In the genomic region with DNA sequence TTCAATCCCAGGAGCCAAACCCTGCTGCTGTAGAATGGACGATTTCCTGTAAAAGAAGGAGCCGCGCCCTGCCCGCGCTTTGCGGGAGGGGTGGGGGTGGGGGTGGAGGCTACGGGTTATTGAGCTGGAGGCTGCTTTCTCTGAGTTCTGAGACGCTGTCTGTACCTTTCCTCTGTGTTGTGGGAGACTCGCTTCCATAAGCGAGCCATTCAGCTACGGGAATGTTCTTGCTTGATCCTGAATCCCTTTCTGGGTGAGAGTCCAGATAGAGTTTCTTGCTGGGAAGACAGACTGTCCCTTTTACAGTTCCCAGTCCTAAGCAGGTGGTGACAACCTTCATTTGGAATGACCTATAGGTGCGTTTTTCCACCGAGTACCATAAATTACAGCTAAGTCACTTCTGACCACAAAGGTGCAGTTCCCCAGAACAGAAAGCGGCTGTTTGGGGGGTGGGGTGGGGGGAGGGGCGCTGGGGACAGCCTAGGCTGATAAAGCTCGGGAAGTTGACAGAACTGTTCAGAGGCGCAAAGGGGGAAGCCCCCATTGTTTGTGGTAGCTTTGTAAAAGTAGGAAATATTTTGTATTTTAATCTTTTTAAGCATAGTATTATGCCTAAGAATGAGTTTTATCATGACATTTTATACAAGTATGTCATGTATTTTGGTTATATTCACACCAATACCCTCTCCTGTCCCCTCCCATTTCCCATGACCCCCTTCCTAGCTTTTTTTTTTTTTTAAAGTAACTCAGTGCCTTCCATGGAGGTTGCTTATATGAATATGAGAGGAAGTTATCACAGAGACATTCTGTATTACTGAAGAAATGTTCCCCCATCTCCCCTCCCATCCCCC, we compare ENCODE assay signal across 8 mouse cellular contexts. TPM values are rescaled to one million over a fixed set of nuclear protein-coding genes. Genes with fewer than 3 reads are reported as not detected.
DNase-seq lines count a peak whose midpoint lies in the region; ATAC-seq and TF ChIP-seq lines count a peak whose summit lies in the region.

No protein-coding gene starts in this region.

- H3K4me1 ChIP-seq in lung, adult 2 months (ENCODE audit: control insufficient read depth, insufficient read depth, low read length): peaks cover 19% of the 10 kb centered on the region
- peaks cover 12% of the 10 kb centered on the region; the same call in 1 of the 2 replicates for H3K4me1 ChIP-seq in embryonic facial prominence, embryonic 14.5 days (ENCODE audit: control insufficient read depth, insufficient read depth, low read length)
- H3K4me1 ChIP-seq in hindbrain, embryonic 16.5 days (ENCODE audit: control insufficient read depth, insufficient read depth, low read depth, low read length): peaks cover 8% of the 10 kb centered on the region; the same call in 1 of the 2 replicates
- H3K4me1 ChIP-seq in lung, embryonic 15.5 days: peaks cover 31% of the 10 kb centered on the region
- H3K4me1 ChIP-seq in small intestine, adult 2 months (ENCODE audit: control insufficient read depth, insufficient read depth, insufficient read length, low read length): peaks cover 20% of the 10 kb centered on the region

- peak overlapping the region; percentile 57; the same call in 1 of the 2 replicates for H3K27ac ChIP-seq in embryonic facial prominence, embryonic 14.5 days (replicated peaks; ENCODE audit: low read depth, low read length)
- no peak overlapping the region for H3K27ac ChIP-seq in hindbrain, embryonic 16.5 days (ENCODE audit: low read depth, low read length)
- peak overlapping the region; percentile 95 for H3K27ac ChIP-seq in lung, embryonic 15.5 days
- H3K27ac ChIP-seq in small intestine, adult 2 months (ENCODE audit: insufficient read depth, low read depth, low read length): peak overlapping the region; percentile 84

- TF ChIP-seq POLR2A in lung, adult 2 months (IDR thresholded peaks at IDR 0.05; ENCODE audit: borderline replicate concordance, extremely low read depth, low read depth, low read length): no peak
- TF ChIP-seq POLR2A in small intestine, adult 2 months (IDR thresholded peaks at IDR 0.05; ENCODE audit: low read depth, low read length): no peak

- peak; percentile 56; the same call in 1 of the 2 replicates for ATAC-seq in embryonic facial prominence, embryonic 14.5 days (ENCODE audit: low read depth)
- ATAC-seq in hindbrain, embryonic 16.5 days: peak; percentile 56; the same call in 1 of the 2 replicates
- ATAC-seq in lung, embryonic 15.5 days (ENCODE audit: borderline replicate concordance, extremely low read depth, low FRiP score, low TSS enrichment): peak; percentile 44; the same call in 1 of the 2 replicates

- peak overlapping the region; percentile 44 for H3K4me3 ChIP-seq in lung, adult 2 months (replicated peaks; ENCODE audit: extremely low read depth, low read depth, low read length)
- peak overlapping the region; percentile 34 for H3K4me3 ChIP-seq in embryonic facial prominence, embryonic 14.5 days (ENCODE audit: low read depth, low read length)
- H3K4me3 ChIP-seq in hindbrain, embryonic 16.5 days (ENCODE audit: low read length): peak overlapping the region; percentile 25
- peak overlapping the region; percentile 39 for H3K4me3 ChIP-seq in lung, embryonic 15.5 days
- peak overlapping the region; percentile 43 for H3K4me3 ChIP-seq in small intestine, adult 2 months (ENCODE audit: low read depth, low read length)

- DNase-seq in lung, adult 2 months: peak; percentile 38
- no peak for DNase-seq in lung, postnatal 14 days
- DNase-seq in embryonic facial prominence, embryonic 14.5 days (ENCODE audit: low spot score): peak; percentile 66
- DNase-seq in Muller cell, postnatal 12 days (ENCODE audit: inconsistent ontology term): no peak
- DNase-seq in cerebellum, adult 11-12 months: no peak

- H3K4me2 ChIP-seq in embryonic facial prominence, embryonic 14.5 days (ENCODE audit: low read depth, low read length): peak overlapping the region; percentile 63
- peak overlapping the region; percentile 64 for H3K4me2 ChIP-seq in hindbrain, embryonic 16.5 days (ENCODE audit: low read length)
- H3K4me2 ChIP-seq in lung, embryonic 15.5 days: peak overlapping the region; percentile 77

- H3K36me3 ChIP-seq in embryonic facial prominence, embryonic 14.5 days (ENCODE audit: control insufficient read depth, insufficient read depth, low read length): no peaks in the 10 kb centered on the region
- H3K36me3 ChIP-seq in hindbrain, embryonic 16.5 days (ENCODE audit: control insufficient read depth, insufficient read depth, low read length): no peaks in the 10 kb centered on the region
- no peaks in the 10 kb centered on the region for H3K36me3 ChIP-seq in lung, embryonic 15.5 days
- no peaks in the 10 kb centered on the region for H3K36me3 ChIP-seq in small intestine, adult 2 months (ENCODE audit: control insufficient read depth, insufficient read depth, low read length)

- peak overlapping the region; percentile 50 for H3K9ac ChIP-seq in embryonic facial prominence, embryonic 14.5 days (ENCODE audit: low read depth, low read length)
- peak overlapping the region; percentile 8; the same call in 1 of the 2 replicates for H3K9ac ChIP-seq in hindbrain, embryonic 16.5 days (ENCODE audit: low read depth, low read length)
- peak overlapping the region; percentile 48 for H3K9ac ChIP-seq in lung, embryonic 15.5 days

- under 1% methylated on average over 17 of the region's 17 CpGs for WGBS in lung, adult 2 months
- under 1% methylated on average over 17 of the region's 17 CpGs for WGBS in embryonic facial prominence, embryonic 14.5 days
- under 1% methylated on average over 17 of the region's 17 CpGs for WGBS in hindbrain, embryonic 16.5 days
- 0% methylated on average over 17 of the region's 17 CpGs for WGBS in lung, embryonic 15.5 days
- under 1% methylated on average over 17 of the region's 17 CpGs for WGBS in small intestine, adult 2 months

- TF ChIP-seq CTCF in lung, adult 2 months (IDR thresholded peaks at IDR 0.05; ENCODE audit: insufficient read depth, low read length): no peak
- TF ChIP-seq CTCF in small intestine, adult 2 months (IDR thresholded peaks at IDR 0.05; ENCODE audit: extremely low read depth, insufficient read length, insufficient replicate concordance, low read depth, low read length): no peak

- no peaks in the 10 kb centered on the region for H3K27me3 ChIP-seq in embryonic facial prominence, embryonic 14.5 days (replicated peaks; ENCODE audit: control insufficient read depth, insufficient read depth, low read length)
- H3K27me3 ChIP-seq in hindbrain, embryonic 16.5 days (replicated peaks; ENCODE audit: control insufficient read depth, insufficient read depth, low read length): no peaks in the 10 kb centered on the region
- H3K27me3 ChIP-seq in lung, embryonic 15.5 days: no peaks in the 10 kb centered on the region
- no peaks in the 10 kb centered on the region for H3K27me3 ChIP-seq in small intestine, adult 2 months (ENCODE audit: control insufficient read depth, insufficient read depth, low read length)

- H3K9me3 ChIP-seq in embryonic facial prominence, embryonic 14.5 days (ENCODE audit: control insufficient read depth, low read length): no peaks in the 10 kb centered on the region
- no peaks in the 10 kb centered on the region for H3K9me3 ChIP-seq in hindbrain, embryonic 16.5 days (ENCODE audit: control insufficient read depth, low read length)
- H3K9me3 ChIP-seq in lung, embryonic 15.5 days: no peaks in the 10 kb centered on the region

RNA-seq across cellular contexts. Expression of a gene that starts 57.9 kb away (rescaled TPM):
- 13.7 and 19.8 TPM in 2 replicates for polyA plus RNA-seq in lung, adult 2 months (2012; rRNA removed)
- polyA plus RNA-seq in embryonic facial prominence, embryonic 14.5 days (2014; fragmentation: Nextera tagmentation; extraction: Ambion mirVana): 3.6 and 3.9 TPM in 2 replicates
- 0.92 and 1.0 TPM in 2 replicates for polyA plus RNA-seq in hindbrain, embryonic 16.5 days (2015; fragmentation: Nextera tagmentation; extraction: Ambion mirVana)
- 5.0 and 5.1 TPM in 2 replicates for polyA plus RNA-seq in lung, embryonic 15.5 days (2015; fragmentation: Nextera tagmentation; extraction: Ambion mirVana)
- 5.2 and 10.4 TPM in 2 replicates for polyA plus RNA-seq in small intestine, adult 2 months (2012; rRNA removed)

Comparison
In these comparisons a context has a peak if more than half of its experiments do, and no peak if none do; other contexts are left out.
1. DNase-seq: peak in lung, adult 2 months (single experiment) and embryonic facial prominence, embryonic 14.5 days (single experiment); none in lung, postnatal 14 days (single experiment), Muller cell, postnatal 12 days (single experiment) and cerebellum, adult 11-12 months (single experiment).
2. Peak in every context shown above with its lines, with median percentiles within 50 percentile points of each other: H3K4me3 ChIP-seq, ATAC-seq, H3K4me2 ChIP-seq and H3K9ac ChIP-seq.